Mouse (Mus musculus) forebrain, embryonic 15.5 days (tissue): ENCODE measurements around the gene Gm45233. TPM values are rescaled to one million over a fixed set of nuclear protein-coding genes. Genes with fewer than 3 reads are reported as not detected.
"Not testable (repeated sequence)": the region's sequence is repeated elsewhere in the genome, so short reads cannot be mapped to it uniquely, and the experiment has no call there.

Experiments used
- ATAC-seq: fragments of 200-750 bp; cut with Nextera tagmentation; replicated peaks from 2 replicates; pipeline ENCODE4 v1.8.0; 2017; ENCODE audit warnings: mild to moderate bottlenecking, moderate TSS enrichment, moderate library complexity
- H3K27ac ChIP-seq: fragments of 300-500 bp; sonication (generic); replicated peaks from 2 replicates; pipeline ENCODE4 v1.5.1; 2015; ENCODE audit warnings: mild to moderate bottlenecking, inconsistent platforms
- H3K27me3 ChIP-seq: fragments of 300-500 bp; sonication (generic); 2 replicates; pipeline ENCODE4 v1.6.1; 2015; ENCODE audit warnings: inconsistent platforms
- H3K36me3 ChIP-seq: fragments of 300-500 bp; sonication (generic); 2 replicates; pipeline ENCODE4 v1.6.1; 2015; ENCODE audit warnings: mild to moderate bottlenecking, inconsistent platforms
- H3K4me1 ChIP-seq: fragments of 300-500 bp; sonication (generic); 2 replicates; pipeline ENCODE4 v1.6.1; 2015; ENCODE audit warnings: inconsistent platforms
- H3K4me2 ChIP-seq: fragments of 300-500 bp; sonication (generic); replicated peaks from 2 replicates; pipeline ENCODE4 v1.6.1; 2015; ENCODE audit warnings: mild to moderate bottlenecking, inconsistent platforms
- H3K4me3 ChIP-seq: fragments of 300-500 bp; sonication (generic); 2 replicates; pipeline ENCODE4 v1.5.1; 2015; ENCODE audit warnings: mild to moderate bottlenecking, inconsistent platforms
- H3K9ac ChIP-seq: fragments of 300-500 bp; sonication (generic); replicated peaks from 2 replicates; pipeline ENCODE4 v1.6.1; 2015; ENCODE audit warnings: mild to moderate bottlenecking, inconsistent platforms
- H3K9me3 ChIP-seq: fragments of 300-500 bp; sonication (generic); 2 replicates; pipeline ENCODE4 v1.6.1; 2016; ENCODE audit warnings: inconsistent platforms
- WGBS: fragments of 180-500 bp; shearing (Covaris S2); methylation state at CpG from one replicate; pipeline ENCODE4 v1.1.7; 2015; ENCODE audit warnings: mixed read lengths; 5-methylcytosine and 5-hydroxymethylcytosine counted together
- polyA plus RNA-seq: library from polyadenylated mRNA; unstranded; fragments of >200 nt; fragmentation: Nextera tagmentation; extraction: Ambion mirVana; gene quantifications from 2 replicates; pipeline ENCODE4 v1.2.1, GENCODE M21; 2015

Gm45233 gene
- polyA plus RNA-seq: not detected in 2 replicates

GRCm38 (mm10) chr7:43443917-43444293, at the start of gene Gm45233, which contains the start of gene Etfb:
TSS of gene Gm45233 (plus strand) at chr7:43444128.
TSS of gene Etfb (plus strand) at chr7:43444083.
- 0% methylated on average over 27 of the region's 27 CpGs for WGBS
- Histone ChIP-seq H3K4me3 (peak within 1 kb of the TSS; percentile 61), H3K27me3 (no peaks in the 10 kb centered on the region), H3K4me2 (peak within 1 kb of the TSS; percentile 79), H3K27ac (peak within 1 kb of the TSS; percentile 90), H3K4me1 (peaks cover 23% of the 10 kb centered on the region), H3K9ac (peak within 1 kb of the TSS; percentile 56), H3K9me3 (no peaks in the 10 kb centered on the region), H3K36me3 (no peaks in the 10 kb centered on the region)
- peak; percentile 97 for ATAC-seq

DNA sequence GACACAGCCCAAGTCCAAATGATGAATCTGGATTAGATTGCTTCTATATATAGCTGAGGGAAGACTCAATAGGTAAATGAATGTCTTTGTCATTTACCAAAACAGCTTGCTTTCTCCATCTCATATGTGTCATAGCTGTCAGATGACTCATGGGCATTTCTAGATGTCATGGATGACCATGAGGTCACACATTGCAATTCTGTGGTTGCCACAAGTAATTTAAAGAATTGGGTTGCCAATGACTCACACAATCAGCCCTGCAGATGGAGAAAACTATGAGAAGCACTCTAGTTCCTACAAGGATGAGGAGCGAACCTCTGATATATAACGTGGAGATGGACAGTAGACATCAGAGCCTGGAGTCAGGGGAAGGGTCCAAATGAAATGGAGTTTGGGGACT, 44.4 kb upstream of the Gm45233 start:
- 90% methylated on average over 2 of the region's 2 CpGs for WGBS
- ATAC-seq: no peak

DNA sequence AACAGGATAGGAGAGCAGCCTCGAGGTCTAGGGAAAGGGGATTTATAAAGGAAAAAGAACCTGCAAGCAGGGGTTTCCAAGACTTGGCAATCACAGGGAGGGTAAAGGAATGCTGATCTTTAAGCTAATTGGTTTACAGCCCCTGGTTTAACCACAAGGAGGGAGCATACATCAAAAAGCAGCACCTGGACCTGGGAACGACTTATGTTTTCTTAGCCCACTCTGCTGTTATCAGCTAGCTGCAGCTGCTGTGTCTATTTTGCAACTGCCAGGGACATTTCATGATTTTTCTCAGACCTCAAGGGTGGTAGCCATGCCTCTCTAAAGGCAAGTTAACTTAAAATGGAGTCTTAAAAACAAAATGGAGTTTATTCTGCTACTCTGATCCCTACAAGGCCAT, 41.2 kb upstream of the Gm45233 start:
- no peak for ATAC-seq
- Histone ChIP-seq H3K27me3 (no peaks in the 10 kb centered on the region), H3K4me3 (no peak overlapping the region), H3K9me3 (no peaks in the 10 kb centered on the region), H3K36me3 (no peaks in the 10 kb centered on the region), H3K4me2 (no peak overlapping the region), H3K9ac (no peak overlapping the region), H3K4me1 (no peaks in the 10 kb centered on the region), H3K27ac (no peak overlapping the region)
- 53% methylated on average over 2 of the region's 2 CpGs for WGBS

More for the DNA sequence above, 44.4 kb upstream of the Gm45233 start:
- Histone ChIP-seq H3K36me3 (no peaks in the 10 kb centered on the region), H3K27ac (no peak overlapping the region), H3K27me3 (no peaks in the 10 kb centered on the region), H3K4me2 (no peak overlapping the region), H3K9ac (no peak overlapping the region), H3K4me3 (no peak overlapping the region), H3K4me1 (no peaks in the 10 kb centered on the region), H3K9me3 (no peaks in the 10 kb centered on the region)

GRCm38 (mm10) chr7:43407573-43407972, 36.4 kb upstream of the Gm45233 start:
- no peaks in the 10 kb centered on the region for H3K27me3 ChIP-seq
- ATAC-seq: no peak
- no peak overlapping the region for H3K9ac ChIP-seq
- no peak overlapping the region for H3K4me2 ChIP-seq
- H3K9me3 ChIP-seq: no peaks in the 10 kb centered on the region
- H3K27ac ChIP-seq: no peak overlapping the region
- no peaks in the 10 kb centered on the region for H3K4me1 ChIP-seq
- no peak overlapping the region for H3K4me3 ChIP-seq
- 89% methylated on average over 3 of the region's 3 CpGs for WGBS
- no peaks in the 10 kb centered on the region for H3K36me3 ChIP-seq

GRCm38 (mm10) chr7:43408131-43408553, 35.8 kb upstream of the Gm45233 start, which contains the start of gene Siglecg:
TSS of gene Siglecg (plus strand) at chr7:43408204.
- Histone ChIP-seq H3K36me3 (no peaks in the 10 kb centered on the region), H3K4me3 (no peak within 1 kb of the TSS), H3K27ac (no peak within 1 kb of the TSS), H3K9ac (no peak within 1 kb of the TSS), H3K9me3 (no peaks in the 10 kb centered on the region), H3K4me1 (no peaks in the 10 kb centered on the region), H3K4me2 (no peak within 1 kb of the TSS), H3K27me3 (no peaks in the 10 kb centered on the region)
- 84% methylated on average over 4 of the region's 4 CpGs for WGBS
- no peak for ATAC-seq

GRCm38 (mm10) chr7:43409084-43409483, 34.8 kb upstream of the Gm45233 start:
- Histone ChIP-seq H3K27me3 (no peaks in the 10 kb centered on the region), H3K27ac (no peak overlapping the region), H3K4me1 (no peaks in the 10 kb centered on the region), H3K9ac (no peak overlapping the region), H3K4me2 (no peak overlapping the region), H3K9me3 (no peaks in the 10 kb centered on the region), H3K36me3 (no peaks in the 10 kb centered on the region), H3K4me3 (no peak overlapping the region)
- ATAC-seq: no peak
- WGBS: 85% methylated on average over 3 of the region's 3 CpGs

- H3K4me3 ChIP-seq, H3K27ac ChIP-seq, H3K27me3 ChIP-seq, H3K4me2 ChIP-seq, H3K36me3 ChIP-seq, H3K9ac ChIP-seq, H3K4me1 ChIP-seq, ATAC-seq, H3K9me3 ChIP-seq: not testable (repeated sequence)
- WGBS: 51% methylated on average over 4 of the region's 4 CpGs
Measured at GRCm38 (mm10) chr7:43411724-43412123, 32.2 kb upstream of the Gm45233 start.

DNA sequence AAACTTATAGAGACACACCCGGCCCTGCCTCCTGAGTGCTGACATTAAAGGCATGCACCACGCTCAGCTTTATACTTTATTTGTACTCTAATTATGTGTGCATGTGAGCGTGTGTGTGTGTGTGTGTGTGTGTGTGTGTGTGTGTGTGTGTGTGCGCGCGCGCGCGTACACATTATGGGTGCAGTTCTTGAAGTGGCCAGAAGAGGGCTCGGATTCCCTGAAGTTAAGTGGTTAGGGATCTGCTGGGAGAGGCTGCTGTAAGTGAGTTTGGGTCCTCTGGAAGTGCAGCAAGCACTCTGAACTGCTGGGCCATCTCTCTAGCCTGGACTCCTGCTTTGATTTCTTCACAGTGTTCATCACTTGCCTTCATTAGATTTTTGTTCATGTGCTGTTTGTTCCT, 26.6 kb upstream of the Gm45233 start:
- ATAC-seq: no peak
- no peaks in the 10 kb centered on the region for H3K9me3 ChIP-seq
- H3K9ac ChIP-seq: no peak overlapping the region
- H3K4me1 ChIP-seq: no peaks in the 10 kb centered on the region
- no peak overlapping the region for H3K4me3 ChIP-seq
- H3K4me2 ChIP-seq: no peak overlapping the region
- H3K36me3 ChIP-seq: no peaks in the 10 kb centered on the region
- WGBS: 87% methylated on average over 10 of the region's 10 CpGs
- no peaks in the 10 kb centered on the region for H3K27me3 ChIP-seq
- H3K27ac ChIP-seq: no peak overlapping the region

GRCm38 (mm10) chr7:43422995-43423617, 20.8 kb upstream of the Gm45233 start:
- H3K9ac ChIP-seq: no peak overlapping the region
- H3K4me3 ChIP-seq: no peak overlapping the region
- no peaks in the 10 kb centered on the region for H3K4me1 ChIP-seq
- peak; percentile 89 for ATAC-seq
- no peaks in the 10 kb centered on the region for H3K36me3 ChIP-seq
- H3K27ac ChIP-seq: no peak overlapping the region
- no peaks in the 10 kb centered on the region for H3K27me3 ChIP-seq
- 9% methylated on average over 11 of the region's 11 CpGs for WGBS
- H3K4me2 ChIP-seq: no peak overlapping the region; the same call in 1 of the 2 replicates
- H3K9me3 ChIP-seq: no peaks in the 10 kb centered on the region

GRCm38 (mm10) chr7:43423991-43424625, 19.8 kb upstream of the Gm45233 start:
- H3K9me3 ChIP-seq: no peaks in the 10 kb centered on the region
- ATAC-seq: no peak
- no peak overlapping the region for H3K4me3 ChIP-seq

DNA sequence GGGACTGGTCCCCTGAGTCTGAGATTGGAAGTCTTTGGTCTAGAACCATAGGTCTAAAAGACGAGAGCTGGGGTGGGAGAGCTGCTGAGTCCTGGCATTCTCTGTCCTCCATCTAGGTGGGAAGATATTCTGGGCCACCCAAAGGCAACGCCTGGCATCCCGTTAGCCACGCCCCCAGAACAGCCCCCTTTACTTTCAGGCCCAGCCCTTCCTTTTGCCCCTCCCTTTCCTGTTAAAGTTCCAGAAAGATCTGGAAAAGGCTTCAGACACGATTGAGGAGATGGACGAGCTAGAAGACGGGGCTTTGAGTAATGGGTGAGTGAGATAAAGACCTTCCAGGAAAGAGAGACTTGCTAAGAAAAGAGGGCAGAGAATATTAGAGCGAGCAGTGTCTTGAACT, 16.5 kb upstream of the Gm45233 start, which contains the start of gene Lim2:
Gene Lim2, plus strand, starts transcription at position 265 of the 400 bp plus-strand sequence.
- no peak within 1 kb of the TSS for H3K4me2 ChIP-seq
- WGBS: 89% methylated on average over 8 of the region's 8 CpGs
- H3K9ac ChIP-seq: no peak within 1 kb of the TSS
- ATAC-seq: no peak
- no peaks in the 10 kb centered on the region for H3K9me3 ChIP-seq
- H3K27ac ChIP-seq: no peak within 1 kb of the TSS
- no peaks in the 10 kb centered on the region for H3K27me3 ChIP-seq
- no peaks in the 10 kb centered on the region for H3K36me3 ChIP-seq
- H3K4me1 ChIP-seq: no peaks in the 10 kb centered on the region
- no peak within 1 kb of the TSS for H3K4me3 ChIP-seq

More at GRCm38 (mm10) chr7:43423991-43424625, 19.8 kb upstream of the Gm45233 start:
- H3K9ac ChIP-seq: no peak overlapping the region
- H3K4me2 ChIP-seq: no peak overlapping the region
- no peaks in the 10 kb centered on the region for H3K4me1 ChIP-seq
- H3K27me3 ChIP-seq: no peaks in the 10 kb centered on the region
- 63% methylated on average over 3 of the region's 3 CpGs for WGBS
- H3K27ac ChIP-seq: no peak overlapping the region
- no peaks in the 10 kb centered on the region for H3K36me3 ChIP-seq

DNA sequence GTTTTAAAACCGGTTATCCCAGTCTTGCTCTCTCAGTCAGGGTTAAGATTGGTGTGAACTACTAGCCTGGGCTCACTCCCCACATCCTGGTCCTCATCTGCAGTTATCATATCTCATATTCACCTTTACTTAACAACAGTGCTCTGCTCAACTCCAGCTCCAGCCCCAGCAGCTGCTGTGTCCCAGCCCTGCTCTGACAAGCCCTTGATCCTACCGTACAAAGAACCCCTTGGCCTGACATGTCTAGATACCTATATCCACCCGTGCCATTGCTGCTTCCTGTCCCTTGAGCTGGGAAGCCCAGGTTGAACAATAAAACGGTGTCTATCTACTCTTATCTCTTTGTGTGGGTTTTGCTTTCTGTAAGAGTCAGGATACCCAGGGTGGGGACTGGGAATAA, 14.4 kb upstream of the Gm45233 start:
- H3K27me3 ChIP-seq: no peaks in the 10 kb centered on the region
- no peak overlapping the region for H3K27ac ChIP-seq
- H3K4me1 ChIP-seq: no peaks in the 10 kb centered on the region
- no peaks in the 10 kb centered on the region for H3K9me3 ChIP-seq
- no peaks in the 10 kb centered on the region for H3K36me3 ChIP-seq
- H3K9ac ChIP-seq: no peak overlapping the region
- WGBS: 64% methylated on average over 4 of the region's 4 CpGs
- no peak overlapping the region for H3K4me3 ChIP-seq
- no peak for ATAC-seq
- H3K4me2 ChIP-seq: no peak overlapping the region
